Mouse (Mus musculus) midbrain, embryonic 13.5 days (tissue): Measurements from ENCODE around the gene Sh3bp1. TPM values are rescaled to one million over a fixed set of nuclear protein-coding genes. Genes with fewer than 3 reads are reported as not detected.
A peak's percentile ranks its signal among the peaks of the same experiment; 100 is the strongest.
"Not testable (repeated sequence)": the region's sequence is repeated elsewhere in the genome, so short reads cannot be mapped to it uniquely, and the experiment has no call there.

ENCODE experiments used
- ATAC-seq: fragments of 200-750 bp; cut with Nextera tagmentation; 2 replicates; pipeline ENCODE4 v1.8.0; 2017; ENCODE audit warnings: mild to moderate bottlenecking, moderate TSS enrichment, moderate library complexity
- H3K27ac ChIP-seq: fragments of 300-500 bp; sonication (generic); 2 replicates; pipeline ENCODE4 v1.5.1; 2015; ENCODE audit warnings: inconsistent platforms, mild to moderate bottlenecking, moderate library complexity
- H3K27me3 ChIP-seq: fragments of 300-500 bp; sonication (generic); 2 replicates; pipeline ENCODE4 v1.6.1; 2015; ENCODE audit warnings: mild to moderate bottlenecking, inconsistent platforms
- H3K36me3 ChIP-seq: fragments of 300-500 bp; sonication (generic); 2 replicates; pipeline ENCODE4 v1.6.1; 2015; ENCODE audit warnings: mild to moderate bottlenecking, inconsistent platforms
- H3K4me1 ChIP-seq: fragments of 300-500 bp; sonication (generic); replicated peaks from 2 replicates; pipeline ENCODE4 v1.6.1; 2015; ENCODE audit warnings: inconsistent platforms
- H3K4me2 ChIP-seq: fragments of 300-500 bp; sonication (generic); replicated peaks from 2 replicates; pipeline ENCODE4 v1.6.1; 2015; ENCODE audit warnings: moderate library complexity, mild to moderate bottlenecking, inconsistent platforms
- H3K4me3 ChIP-seq: fragments of 300-500 bp; sonication (generic); replicated peaks from 2 replicates; pipeline ENCODE4 v1.5.1; 2015; ENCODE audit warnings: mild to moderate bottlenecking, inconsistent platforms
- H3K9ac ChIP-seq: fragments of 300-500 bp; sonication (generic); replicated peaks from 2 replicates; pipeline ENCODE4 v1.6.1; 2015; ENCODE audit warnings: mild to moderate bottlenecking, inconsistent platforms
- H3K9me3 ChIP-seq: fragments of 300-500 bp; sonication (generic); 2 replicates; pipeline ENCODE4 v1.6.1; 2016; ENCODE audit warnings: mild to moderate bottlenecking, inconsistent platforms
- WGBS: fragments of 180-500 bp; shearing (Covaris S2); methylation state at CpG from one replicate; pipeline ENCODE4 v1.1.7; 2015; 5-methylcytosine and 5-hydroxymethylcytosine counted together
- polyA plus RNA-seq: library from polyadenylated mRNA; unstranded; fragments of >200 nt; fragmentation: Nextera tagmentation; extraction: Ambion mirVana; gene quantifications from 2 replicates; pipeline ENCODE4 v1.2.1, GENCODE M21; 2015

Gene Sh3bp1
- polyA plus RNA-seq, 1 experiment from 2014 or later: 4.9 TPM

- peak overlapping the region; percentile 71 for H3K27ac ChIP-seq
- H3K27me3 ChIP-seq: no peaks in the 10 kb centered on the region; the same call in 1 of the 2 replicates
- no peaks in the 10 kb centered on the region for H3K36me3 ChIP-seq
- no peaks in the 10 kb centered on the region for H3K9me3 ChIP-seq
- peaks cover 6% of the 10 kb centered on the region; the same call in 1 of the 2 replicates for H3K4me1 ChIP-seq
- H3K4me3 ChIP-seq: no peak overlapping the region
- no peak overlapping the region for H3K4me2 ChIP-seq
- ATAC-seq: peak; percentile 66
- 23% methylated on average over 9 of the region's 9 CpGs for WGBS
- no peak overlapping the region for H3K9ac ChIP-seq
Measured at GRCm38 (mm10) chr15:78868398-78868797, 31.2 kb upstream of the Sh3bp1 start.

GRCm38 (mm10) chr15:78868826-78869233 is 30.7 kb upstream of the Sh3bp1 start:
- H3K4me2 ChIP-seq: no peak overlapping the region
- no peaks in the 10 kb centered on the region for H3K36me3 ChIP-seq
- no peak overlapping the region for H3K4me3 ChIP-seq
- ATAC-seq: peak; percentile 62
- no peaks in the 10 kb centered on the region for H3K9me3 ChIP-seq
- H3K9ac ChIP-seq: no peak overlapping the region
- peaks cover 6% of the 10 kb centered on the region; the same call in 1 of the 2 replicates for H3K4me1 ChIP-seq
- 54% methylated on average over 7 of the region's 7 CpGs for WGBS
- no peaks in the 10 kb centered on the region; the same call in 1 of the 2 replicates for H3K27me3 ChIP-seq
- peak overlapping the region; percentile 71 for H3K27ac ChIP-seq

DNA sequence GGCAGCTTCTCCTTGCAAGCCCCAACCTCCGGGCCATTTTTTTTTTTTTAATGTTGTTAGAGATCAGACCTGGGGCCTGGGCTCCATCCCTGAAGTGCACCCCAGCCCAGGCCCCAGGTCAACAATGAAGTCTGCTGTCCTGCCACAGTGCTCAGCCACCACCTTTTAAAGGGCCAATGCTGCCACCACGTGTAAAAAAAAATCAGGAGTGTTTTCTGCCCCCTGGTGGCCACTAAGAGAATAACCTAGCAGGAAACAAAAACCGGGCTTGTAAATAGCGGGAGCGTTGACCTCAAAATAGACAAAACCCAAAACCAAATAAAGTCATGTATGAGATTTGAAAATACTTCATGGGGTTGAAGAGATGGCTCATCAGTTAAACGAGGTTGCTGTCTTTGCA is 29.8 kb upstream of the Sh3bp1 start:
- H3K27me3 ChIP-seq: no peaks in the 10 kb centered on the region; the same call in 1 of the 2 replicates
- H3K4me1 ChIP-seq: peaks cover 6% of the 10 kb centered on the region; the same call in 1 of the 2 replicates
- ATAC-seq: no peak
- no peak overlapping the region for H3K4me2 ChIP-seq
- H3K9me3 ChIP-seq: no peaks in the 10 kb centered on the region
- H3K27ac ChIP-seq: no peak overlapping the region
- H3K4me3 ChIP-seq: no peak overlapping the region
- WGBS: 31% methylated on average over 6 of the region's 6 CpGs
- no peak overlapping the region for H3K9ac ChIP-seq
- no peaks in the 10 kb centered on the region for H3K36me3 ChIP-seq

- no peak overlapping the region for H3K4me3 ChIP-seq
- no peaks in the 10 kb centered on the region for H3K9me3 ChIP-seq
- H3K4me1 ChIP-seq: peaks cover 22% of the 10 kb centered on the region
- no peak overlapping the region for H3K9ac ChIP-seq
- H3K4me2 ChIP-seq: no peak overlapping the region
- 50% methylated on average over 5 of the region's 5 CpGs for WGBS
- H3K36me3 ChIP-seq: no peaks in the 10 kb centered on the region
- no peak for ATAC-seq
- no peaks in the 10 kb centered on the region for H3K27me3 ChIP-seq
- no peak overlapping the region for H3K27ac ChIP-seq
Measured at GRCm38 (mm10) chr15:78872021-78872608, 27.5 kb upstream of the Sh3bp1 start.

GRCm38 (mm10) chr15:78873803-78874435 is 25.6 kb upstream of the Sh3bp1 start:
- no peak for ATAC-seq
- no peak overlapping the region for H3K27ac ChIP-seq

GRCm38 (mm10) chr15:78874989-78875388 is 24.6 kb upstream of the Sh3bp1 start:
- H3K4me1 ChIP-seq: peaks cover 37% of the 10 kb centered on the region
- 0 out of 2 replicates have a peak, but pooled peaks cover 1% of the 10 kb centered on the region for H3K36me3 ChIP-seq
- WGBS: 73% methylated on average over 8 of the region's 8 CpGs
- no peak overlapping the region for H3K9ac ChIP-seq
- H3K4me3 ChIP-seq: no peak overlapping the region
- H3K27ac ChIP-seq: peak overlapping the region; percentile 99; the same call in 1 of the 2 replicates
- no peak overlapping the region for H3K4me2 ChIP-seq
- H3K27me3 ChIP-seq: no peaks in the 10 kb centered on the region
- ATAC-seq: no peak
- no peaks in the 10 kb centered on the region for H3K9me3 ChIP-seq

More at GRCm38 (mm10) chr15:78873803-78874435, 25.6 kb upstream of the Sh3bp1 start:
- Histone ChIP-seq H3K27me3 (no peaks in the 10 kb centered on the region), H3K9ac (0 out of 2 replicates have a peak overlapping the region, but pooled peaks have one; percentile 1), H3K36me3 (no peaks in the 10 kb centered on the region), H3K4me3 (no peak overlapping the region), H3K4me1 (peaks cover 26% of the 10 kb centered on the region), H3K9me3 (no peaks in the 10 kb centered on the region), H3K4me2 (no peak overlapping the region)
- 51% methylated on average over 13 of the region's 13 CpGs for WGBS

- Histone ChIP-seq H3K27me3 (no peaks in the 10 kb centered on the region), H3K27ac (peak overlapping the region; percentile 99), H3K9me3 (no peaks in the 10 kb centered on the region), H3K36me3 (0 out of 2 replicates have a peak, but pooled peaks cover 5% of the 10 kb centered on the region), H3K4me1 (peaks cover 39% of the 10 kb centered on the region), H3K9ac (0 out of 2 replicates have a peak overlapping the region, but pooled peaks have one; percentile 87), H3K4me2 (peak overlapping the region; percentile 83), H3K4me3 (peak overlapping the region; percentile 78; the same call in 1 of the 2 replicates)
- 78% methylated on average over 5 of the region's 5 CpGs for WGBS
- ATAC-seq: no peak
Measured at GRCm38 (mm10) chr15:78875537-78875936, 24.0 kb upstream of the Sh3bp1 start.

- Histone ChIP-seq H3K27ac (peak overlapping the region; percentile 99), H3K4me2 (peak overlapping the region; percentile 83), H3K36me3 (peaks cover 12% of the 10 kb centered on the region), H3K9me3 (no peaks in the 10 kb centered on the region), H3K9ac (peak overlapping the region; percentile 87), H3K4me3 (peak overlapping the region; percentile 78), H3K4me1 (peaks cover 39% of the 10 kb centered on the region), H3K27me3 (no peaks in the 10 kb centered on the region)
- 3% methylated on average over 17 of the region's 17 CpGs for WGBS
- ATAC-seq: peak; percentile 48
Measured at GRCm38 (mm10) chr15:78876258-78876696, 23.3 kb upstream of the Sh3bp1 start.

- H3K27me3 ChIP-seq: no peaks in the 10 kb centered on the region
- 1% methylated on average over 71 of the region's 95 CpGs for WGBS
- ATAC-seq: peak; percentile 91
- peak within 1 kb of the TSS; percentile 78 for H3K4me3 ChIP-seq
- peak within 1 kb of the TSS; percentile 99 for H3K27ac ChIP-seq
- no peaks in the 10 kb centered on the region for H3K9me3 ChIP-seq
- peaks cover 39% of the 10 kb centered on the region for H3K4me1 ChIP-seq
- peaks cover 21% of the 10 kb centered on the region for H3K36me3 ChIP-seq
- peak within 1 kb of the TSS; percentile 83 for H3K4me2 ChIP-seq
- H3K9ac ChIP-seq: peak within 1 kb of the TSS; percentile 87
Measured at GRCm38 (mm10) chr15:78876991-78877809, 22.4 kb upstream of the Sh3bp1 start, which contains the start of gene Gga1. Gene Gga1, plus strand, starts transcription at chr15:78877190.

GRCm38 (mm10) chr15:78877810-78878390 is 21.7 kb upstream of the Sh3bp1 start:
- peak overlapping the region; percentile 87 for H3K9ac ChIP-seq
- under 1% methylated on average over 17 of the region's 17 CpGs for WGBS
- peaks cover 39% of the 10 kb centered on the region for H3K4me1 ChIP-seq
- peak overlapping the region; percentile 83 for H3K4me2 ChIP-seq
- H3K4me3 ChIP-seq: peak overlapping the region; percentile 78
- H3K9me3 ChIP-seq: no peaks in the 10 kb centered on the region
- no peaks in the 10 kb centered on the region for H3K27me3 ChIP-seq
- H3K27ac ChIP-seq: peak overlapping the region; percentile 99
- peaks cover 28% of the 10 kb centered on the region for H3K36me3 ChIP-seq
- peak; percentile 57 for ATAC-seq

GRCm38 (mm10) chr15:78878792-78879516 is 20.6 kb upstream of the Sh3bp1 start:
- H3K4me2 ChIP-seq: peak overlapping the region; percentile 83
- H3K27me3 ChIP-seq, ATAC-seq, H3K27ac ChIP-seq, H3K4me3 ChIP-seq, H3K9me3 ChIP-seq: not testable (repeated sequence)
- 76% methylated on average over 7 of the region's 7 CpGs for WGBS
- H3K4me1 ChIP-seq: peaks cover 39% of the 10 kb centered on the region
- H3K9ac ChIP-seq: 0 out of 2 replicates have a peak overlapping the region, but pooled peaks have one; percentile 36
- peaks cover 39% of the 10 kb centered on the region for H3K36me3 ChIP-seq
